Mouse (Mus musculus) heart, embryonic 14.5 days (tissue): ENCODE results near the gene Traip. TPM values are rescaled to one million over a fixed set of nuclear protein-coding genes. Genes with fewer than 3 reads are reported as not detected.

Experiments used
- ATAC-seq: fragments of 200-750 bp; cut with Nextera tagmentation; 2 replicates; pipeline ENCODE4 v1.8.0; 2017; ENCODE audit warnings: low read depth, moderate TSS enrichment; ENCODE audit not compliant: insufficient number of reproducible peaks, insufficient read depth, low FRiP score
- H3K27ac ChIP-seq, 2 experiments: fragments of 200-500 bp in 1 of 2; fragments of 300-500 bp in 1 of 2; sonication (generic) in 1 of 2; replicated peaks in 1 of 2; 2 replicates each; pipeline ENCODE4 v1.5.1; 2012 to 2014; ENCODE audit warnings: low read depth in 2 of 2, low read length in 2 of 2, control low read depth in 1 of 2, mild to moderate bottlenecking in 1 of 2, mixed read lengths in 1 of 2; ENCODE audit not compliant: control insufficient read depth in 1 of 2, insufficient read depth in 1 of 2
- H3K27me3 ChIP-seq: fragments of 300-500 bp; sonication (generic); 2 replicates; pipeline ENCODE4 v1.6.1; 2014; ENCODE audit warnings: mild to moderate bottlenecking, low read length, control low read depth; ENCODE audit not compliant: control insufficient read depth, insufficient read depth
- H3K36me3 ChIP-seq: fragments of 300-500 bp; sonication (generic); 2 replicates; pipeline ENCODE4 v1.6.1; 2014; ENCODE audit warnings: mild to moderate bottlenecking, control low read depth, low read length, mixed read lengths; ENCODE audit not compliant: control insufficient read depth, insufficient read depth
- H3K4me1 ChIP-seq, 2 experiments: fragments of 200-500 bp in 1 of 2; fragments of 300-500 bp in 1 of 2; sonication (generic) in 1 of 2; 2 replicates each; pipeline ENCODE4 v1.6.1; 2012 to 2014; ENCODE audit warnings: low read length in 2 of 2, control low read depth in 1 of 2, mixed read lengths in 1 of 2; ENCODE audit not compliant: control insufficient read depth in 2 of 2, insufficient read depth in 2 of 2
- H3K4me2 ChIP-seq: fragments of 300-500 bp; sonication (generic); 2 replicates; pipeline ENCODE4 v1.6.1; 2014; ENCODE audit warnings: mild to moderate bottlenecking, low read length
- H3K4me3 ChIP-seq, 2 experiments: fragments of 200-500 bp in 1 of 2; fragments of 300-500 bp in 1 of 2; sonication (generic) in 1 of 2; 2 replicates each; pipeline ENCODE4 v1.5.1; 2012 to 2014; ENCODE audit warnings: low read length in 2 of 2, mild to moderate bottlenecking in 2 of 2, control low read depth in 1 of 2, low read depth in 1 of 2, moderate library complexity in 1 of 2; ENCODE audit not compliant: control insufficient read depth in 1 of 2, insufficient read depth in 1 of 2
- H3K9ac ChIP-seq: fragments of 300-500 bp; sonication (generic); 2 replicates; pipeline ENCODE4 v1.6.1; 2014; ENCODE audit warnings: mild to moderate bottlenecking, low read length
- H3K9me3 ChIP-seq: fragments of 300-500 bp; sonication (generic); 2 replicates; pipeline ENCODE4 v1.6.1; 2016; ENCODE audit warnings: low read length, control low read depth; ENCODE audit not compliant: control insufficient read depth
- WGBS: fragments of 180-500 bp; shearing (Covaris S2); extraction: QIAGEN DNeasy Blood & Tissue Kit; methylation state at CpG from one replicate; pipeline ENCODE4 v1.1.7; 2014; 5-methylcytosine and 5-hydroxymethylcytosine counted together
- polyA plus RNA-seq: library from polyadenylated mRNA; unstranded; fragments of >200 nt; fragmentation: Nextera tagmentation; extraction: Ambion mirVana; gene quantifications from 2 replicates; pipeline ENCODE4 v1.2.1, GENCODE M21; 2014

Traip gene
- polyA plus RNA-seq, 1 experiment from 2014 or later = 8.6 TPM

DNA sequence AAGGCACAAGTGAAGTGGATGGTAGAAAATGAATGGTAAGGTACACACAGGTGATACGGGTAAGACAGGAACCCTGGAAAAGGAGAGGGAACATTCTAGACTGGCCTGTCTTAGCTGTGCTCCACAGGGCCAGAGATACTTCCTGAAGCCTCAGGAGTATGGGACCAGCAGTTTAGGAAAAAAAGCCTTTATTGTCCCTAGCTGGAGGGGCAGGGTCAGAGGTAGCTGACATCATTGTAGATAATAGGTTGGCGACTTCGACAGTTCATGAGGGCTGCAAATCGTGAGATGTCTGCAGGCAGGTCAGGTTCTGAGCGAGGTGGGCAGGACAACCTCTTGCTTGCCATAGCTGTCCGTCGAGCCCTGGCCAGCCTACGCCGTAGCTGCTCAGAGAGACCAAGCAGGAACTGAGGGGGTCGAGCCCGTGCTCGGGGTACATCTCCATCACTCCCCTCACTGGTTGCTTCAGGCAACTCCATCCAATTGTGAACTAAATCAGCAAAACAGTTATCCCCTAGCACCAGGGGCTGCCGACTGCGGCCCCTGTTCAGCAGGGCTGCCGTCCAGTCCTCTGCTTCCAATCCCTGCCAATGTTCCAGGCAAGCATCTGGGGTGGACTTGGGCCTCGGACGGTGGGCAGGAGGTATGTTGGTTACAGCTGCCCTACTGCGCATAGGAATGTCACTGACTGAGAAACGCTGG lies 34.3 kb downstream of the Traip start:
- H3K27me3 ChIP-seq = no peaks in the 10 kb centered on the region
- H3K9me3 ChIP-seq = no peaks in the 10 kb centered on the region
- peaks cover 44 to 49% of the 10 kb centered on the region in 2 experiments for H3K4me1 ChIP-seq
- WGBS = 48% methylated on average over 19 of the region's 19 CpGs
- H3K36me3 ChIP-seq = peaks cover 23% of the 10 kb centered on the region
- no peak for ATAC-seq
- peak overlapping the region; percentile 85 for H3K4me2 ChIP-seq
- H3K9ac ChIP-seq = peak overlapping the region; percentile 89
- peak overlapping the region; percentile 60 to 84 for H3K4me3 ChIP-seq
- H3K27ac ChIP-seq = peak overlapping the region; percentile 99 to 100

- Histone ChIP-seq H3K9me3 (no peaks in the 10 kb centered on the region), H3K9ac (peak overlapping the region; percentile 89), H3K36me3 (peaks cover 18% of the 10 kb centered on the region), H3K4me2 (peak overlapping the region; percentile 85), H3K27ac (peak overlapping the region; percentile 99 to 100), H3K4me3 (peak overlapping the region; percentile 60 to 84), H3K4me1 (peaks cover 44 to 49% of the 10 kb centered on the region in 2 experiments), H3K27me3 (no peaks in the 10 kb centered on the region)
- WGBS = 40% methylated on average over 9 of the region's 9 CpGs
- no peak for ATAC-seq
These were observed 34.8 kb downstream of the Traip start for GRCm38 (mm10) chr9:107984754-107985055.

- Histone ChIP-seq H3K27ac (peak within 1 kb of the TSS; percentile 99 to 100), H3K9me3 (no peaks in the 10 kb centered on the region), H3K4me3 (peak within 1 kb of the TSS; percentile 60 to 84), H3K27me3 (no peaks in the 10 kb centered on the region), H3K4me1 (peaks cover 44 to 47% of the 10 kb centered on the region in 2 experiments), H3K4me2 (peak within 1 kb of the TSS; percentile 85), H3K9ac (peak within 1 kb of the TSS; percentile 89), H3K36me3 (peaks cover 11% of the 10 kb centered on the region)
- WGBS = under 1% methylated on average over 58 of the region's 58 CpGs
- peak; percentile 55 for ATAC-seq
These were observed 35.5 kb downstream of the Traip start, which contains the start of gene Inka1 for GRCm38 (mm10) chr9:107985131-107986119. Gene Inka1 (minus strand): TSS chr9:107985879.

DNA sequence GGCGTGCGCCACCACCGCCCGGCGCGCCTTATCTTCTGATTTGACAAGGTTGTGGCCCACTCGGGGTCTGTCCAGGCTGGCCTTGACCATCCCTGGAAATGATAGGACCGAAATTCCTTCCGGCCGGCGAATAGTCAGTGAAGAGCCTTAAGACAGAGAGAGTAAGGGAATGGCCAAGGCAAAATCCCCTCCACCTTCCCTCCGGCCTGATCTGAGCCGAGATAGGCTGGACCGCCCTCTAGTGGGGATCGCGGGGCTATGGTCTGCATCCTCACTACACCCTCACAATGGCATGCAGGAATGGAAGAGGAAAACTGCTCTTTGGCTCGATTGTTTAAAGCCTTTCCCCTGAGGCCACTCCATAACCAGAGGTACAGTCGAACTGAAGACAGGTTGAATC lies 36.4 kb downstream of the Traip start:
- no peaks in the 10 kb centered on the region for H3K9me3 ChIP-seq
- peak overlapping the region; percentile 36 to 99; a peak in 2 of 4 replicates for H3K27ac ChIP-seq
- WGBS = 4% methylated on average over 18 of the region's 18 CpGs
- H3K4me3 ChIP-seq = peak overlapping the region; percentile 60 to 84
- ATAC-seq = peak; percentile 35
- H3K4me1 ChIP-seq = peaks cover 35 to 37% of the 10 kb centered on the region in 2 experiments
- H3K9ac ChIP-seq = peak overlapping the region; percentile 89
- H3K4me2 ChIP-seq = peak overlapping the region; percentile 85
- no peaks in the 10 kb centered on the region for H3K27me3 ChIP-seq
- peaks cover 11% of the 10 kb centered on the region for H3K36me3 ChIP-seq

DNA sequence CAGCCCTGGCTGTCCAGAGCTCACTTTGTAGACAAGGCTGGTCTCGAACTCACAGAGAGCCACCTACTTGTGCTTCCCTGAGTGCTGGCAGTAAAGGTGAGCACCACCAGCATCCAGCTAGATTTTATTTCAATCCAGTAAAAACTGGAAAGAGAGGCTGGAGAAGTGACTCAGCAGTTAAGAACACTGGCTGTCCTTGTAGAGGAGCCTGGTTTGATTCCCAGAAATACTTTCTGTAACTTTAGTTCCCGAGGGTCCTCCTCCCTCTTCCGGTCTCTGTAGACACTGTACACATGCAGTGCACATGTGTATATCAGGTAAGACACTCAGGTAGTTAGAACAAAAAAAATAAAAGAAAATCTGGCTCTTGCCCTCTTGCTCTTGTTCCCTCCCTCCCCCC lies 38.0 kb downstream of the Traip start:
- Histone ChIP-seq H3K9me3 (no peaks in the 10 kb centered on the region), H3K4me2 (no peak overlapping the region), H3K27me3 (no peaks in the 10 kb centered on the region), H3K4me3 (no peak overlapping the region), H3K9ac (no peak overlapping the region), H3K4me1 (peaks cover 21% of the 10 kb centered on the region in 2 experiments), H3K36me3 (peaks cover 11% of the 10 kb centered on the region), H3K27ac (no peak overlapping the region)
- no peak for ATAC-seq
- WGBS = 65% methylated on average over 3 of the region's 3 CpGs

DNA sequence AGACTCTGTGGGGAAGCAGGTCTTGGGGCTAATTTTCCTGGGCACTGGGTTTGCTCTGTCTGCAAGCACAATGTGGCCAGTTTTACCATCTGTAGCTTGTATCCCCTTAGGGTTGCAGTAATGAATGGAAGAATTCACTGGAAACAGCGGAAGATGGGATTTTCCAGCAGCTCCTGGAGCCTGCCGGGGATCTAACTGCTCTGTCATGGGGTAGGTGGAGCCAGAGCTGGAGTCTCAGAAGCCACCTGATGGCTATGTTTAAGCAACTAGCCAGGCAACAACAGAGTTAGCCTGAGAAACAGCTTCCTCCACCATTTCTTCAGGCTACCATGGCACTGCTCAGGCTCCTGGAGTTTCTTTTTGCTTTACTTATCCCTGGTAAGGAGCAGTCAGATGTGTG lies 42.3 kb downstream of the Traip start, which contains the start of gene Cdhr4:
TSS of gene Cdhr4 (plus strand) at position 301 of the 400 bp plus-strand sequence.
- ATAC-seq = no peak
- 72% methylated on average over 2 of the region's 2 CpGs for WGBS
- no peak within 1 kb of the TSS for H3K4me2 ChIP-seq

DNA sequence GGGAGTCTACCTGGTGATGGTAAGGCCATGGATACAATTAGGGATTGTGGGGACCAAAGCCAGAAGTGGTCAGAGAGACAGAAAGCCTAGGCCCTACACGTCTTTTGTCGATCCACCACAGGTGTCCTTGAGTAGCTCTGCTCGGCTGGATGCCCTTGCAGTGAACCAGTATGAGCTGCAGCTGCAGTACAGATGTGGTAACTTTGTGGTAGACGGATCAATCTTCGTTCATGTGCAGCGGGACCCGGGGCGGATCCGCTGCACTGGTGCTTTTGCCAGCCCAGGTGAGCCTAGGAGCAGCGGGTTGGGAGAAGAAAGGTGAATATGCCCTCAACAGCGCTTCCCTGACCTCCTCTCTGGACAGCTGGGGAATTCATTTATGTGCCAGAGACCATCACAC lies 43.1 kb downstream of the Traip start:
- Histone ChIP-seq H3K9ac (no peak overlapping the region), H3K4me3 (no peak overlapping the region), H3K4me1 (peaks cover 4 to 12% of the 10 kb centered on the region in 2 experiments; a peak in 2 of 4 replicates), H3K27me3 (no peaks in the 10 kb centered on the region), H3K9me3 (no peaks in the 10 kb centered on the region), H3K4me2 (no peak overlapping the region), H3K27ac (no peak overlapping the region), H3K36me3 (no peaks in the 10 kb centered on the region)
- no peak for ATAC-seq
- 87% methylated on average over 11 of the region's 11 CpGs for WGBS

More for the DNA sequence above, 42.3 kb downstream of the Traip start, which contains the start of gene Cdhr4:
- Histone ChIP-seq H3K36me3 (no peaks in the 10 kb centered on the region), H3K9ac (no peak within 1 kb of the TSS), H3K9me3 (no peaks in the 10 kb centered on the region), H3K4me1 (peaks cover 4 to 12% of the 10 kb centered on the region in 2 experiments; a peak in 2 of 4 replicates), H3K4me3 (no peak within 1 kb of the TSS), H3K27ac (no peak within 1 kb of the TSS), H3K27me3 (no peaks in the 10 kb centered on the region)
